Mouse (Mus musculus) CD4-positive, CD25-positive, alpha-beta regulatory T cell (primary cell): Measurements from ENCODE around the gene Lrsam1. TPM values are rescaled to one million over a fixed set of nuclear protein-coding genes. Genes with fewer than 3 reads are reported as not detected.

Experiments used
- polyA plus RNA-seq: library from polyadenylated mRNA; unstranded; fragments of 100-300 nt; shearing (Covaris generic); gene quantifications from one replicate; pipeline ENCODE4 v1.2.1, GENCODE M21; 2017

Lrsam1 gene
- polyA plus RNA-seq = 10.2 TPM

GRCm38 (mm10) chr2:32961192-32961995 lies at the start of gene Lrsam1, which contains the start of gene Rpl12:
Gene Lrsam1, minus strand, starts transcription at chr2:32961614.
Gene Rpl12, plus strand, starts transcription at chr2:32961559.

GRCm38 (mm10) chr2:32981725-32982271 lies 20.4 kb upstream of the Lrsam1 start, which contains the start of gene Slc2a8:
Gene Slc2a8, minus strand, starts transcription at chr2:32982083.

GRCm38 (mm10) chr2:32875675-32876489 lies 85.5 kb downstream of the Lrsam1 start, which contains the start of gene Fam129b:
Gene Fam129b, plus strand, starts transcription at chr2:32876114.

Other genes with a start within 250 kb of the Lrsam1 start
- gene Cdk9, start 248.5 kb downstream of the Lrsam1 start, polyA plus RNA-seq = 177 TPM
- 116 TPM for gene Sh2d3c, start 240.6 kb downstream of the Lrsam1 start, polyA plus RNA-seq
- gene 6330409D20Rik, start 220.6 kb downstream of the Lrsam1 start, polyA plus RNA-seq = 0.85 TPM
- 76.5 TPM for gene Tor2a, start 204.4 kb downstream of the Lrsam1 start, polyA plus RNA-seq
- 0.48 TPM for gene Ttc16, start 186.0 kb downstream of the Lrsam1 start, polyA plus RNA-seq
- gene Ptrh1, start 185.8 kb downstream of the Lrsam1 start, polyA plus RNA-seq = 4.9 TPM
- 0.22 TPM for gene Cfap157, start 177.2 kb downstream of the Lrsam1 start, polyA plus RNA-seq
- gene Stxbp1, start 114.4 kb downstream of the Lrsam1 start, polyA plus RNA-seq = 2.9 TPM
- 1.7 TPM for gene Fam129b, start 85.5 kb downstream of the Lrsam1 start, polyA plus RNA-seq
- 47.2 TPM for gene Rpl12, start 55 bp downstream of the Lrsam1 start, polyA plus RNA-seq
- 8.2 TPM for gene Slc2a8, start 20.5 kb upstream of the Lrsam1 start, polyA plus RNA-seq
- gene Garnl3, start 170.0 kb upstream of the Lrsam1 start, polyA plus RNA-seq = 0.32 TPM